Mouse (Mus musculus): ENCODE measurements around the gene Atxn7l2.

DNA sequence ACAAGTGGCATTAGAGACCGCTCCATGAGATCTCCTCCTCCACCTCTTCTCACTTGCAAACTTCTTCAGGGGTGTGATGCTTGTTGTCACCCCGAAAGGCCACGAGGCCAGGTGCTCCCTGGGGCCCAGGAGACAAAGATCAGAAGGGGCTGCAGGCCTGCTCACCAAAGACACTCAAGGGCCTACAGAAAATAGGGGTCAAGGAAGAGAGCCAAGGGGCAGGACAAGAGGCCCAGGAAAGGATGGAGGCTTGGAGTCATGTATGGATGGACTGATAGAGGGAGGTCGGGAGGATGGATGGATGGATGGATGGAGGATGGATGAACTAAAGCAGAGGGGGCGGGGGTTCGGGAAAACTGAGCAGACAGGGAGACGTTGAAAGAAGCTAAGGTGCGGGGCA is 1.2 kb downstream of the Atxn7l2 start:
- TF ChIP-seq CTCF (IDR thresholded peaks at IDR 0.05; ENCODE audit: low read depth) (no peak), EP300 (IDR thresholded peaks at IDR 0.05; ENCODE audit: low read depth) (no peak)

Measured in liver, embryonic 14.5 days (tissue).